Mouse (Mus musculus) layer of hippocampus, adult 11-12 months (tissue): Measurements from ENCODE around the gene Arr3.

ENCODE experiments used
- DNase-seq: peaks from one replicate; pipeline ENCODE4 v3.0.0; 2022; ENCODE audit warnings: low spot score

Arr3 gene

DNA sequence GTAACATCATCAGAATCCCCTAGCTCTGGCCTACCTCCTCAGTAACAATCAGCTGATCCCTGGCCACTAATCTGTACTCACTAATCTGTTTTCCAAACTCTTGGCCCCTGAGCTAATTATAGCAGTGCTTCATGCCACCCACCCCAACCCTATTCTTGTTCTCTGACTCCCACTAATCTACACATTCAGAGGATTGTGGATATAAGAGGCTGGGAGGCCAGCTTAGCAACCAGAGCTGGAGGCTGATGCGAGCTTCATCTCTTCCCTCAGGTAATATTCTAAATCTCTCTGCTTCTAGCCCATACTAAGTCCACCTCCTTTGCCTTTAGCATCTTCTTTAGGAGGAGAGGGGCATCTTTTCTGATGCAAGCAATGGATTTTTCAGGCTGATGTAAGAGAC is at the start of gene Arr3:
TSS of gene Arr3 (plus strand) at position 184 of the 400 bp plus-strand sequence.
- no peak for DNase-seq

GRCm38 (mm10) chrX:100556026-100556425 is 49.3 kb upstream of the Arr3 start:
- DNase-seq, result no peak

DNA sequence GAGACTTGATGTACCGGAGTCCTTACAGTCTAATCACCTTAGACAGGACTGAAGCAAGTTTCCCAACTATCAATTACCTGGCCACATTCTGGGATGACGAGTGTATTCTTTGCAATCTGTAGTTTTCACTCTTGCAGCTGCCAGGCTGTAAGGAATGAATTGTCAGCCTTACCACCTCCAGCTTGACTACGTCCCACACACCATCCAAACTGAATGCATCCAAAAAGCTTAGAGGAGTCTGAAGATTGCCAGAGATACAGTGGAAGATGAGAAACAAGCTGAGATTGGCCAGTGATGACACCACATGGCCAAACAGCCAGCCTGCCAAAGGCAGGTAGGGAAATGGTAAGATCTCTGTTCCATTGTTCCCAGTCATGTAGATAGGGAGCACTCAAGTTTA is 39.6 kb upstream of the Arr3 start:
- DNase-seq, result no peak

- no peak for DNase-seq
Measured at GRCm38 (mm10) chrX:100571951-100572350, 33.3 kb upstream of the Arr3 start, which contains the start of gene Awat1. Gene Awat1 (plus strand): TSS chrX:100572251.

GRCm38 (mm10) chrX:100594791-100595190 is 10.5 kb upstream of the Arr3 start, which contains the start of gene P2ry4:
Gene P2ry4 (minus strand): TSS chrX:100594869.
- DNase-seq, result no peak

- DNase-seq, result peak; percentile 39
Measured at GRCm38 (mm10) chrX:100597439-100597838, 7.9 kb upstream of the Arr3 start.

DNA sequence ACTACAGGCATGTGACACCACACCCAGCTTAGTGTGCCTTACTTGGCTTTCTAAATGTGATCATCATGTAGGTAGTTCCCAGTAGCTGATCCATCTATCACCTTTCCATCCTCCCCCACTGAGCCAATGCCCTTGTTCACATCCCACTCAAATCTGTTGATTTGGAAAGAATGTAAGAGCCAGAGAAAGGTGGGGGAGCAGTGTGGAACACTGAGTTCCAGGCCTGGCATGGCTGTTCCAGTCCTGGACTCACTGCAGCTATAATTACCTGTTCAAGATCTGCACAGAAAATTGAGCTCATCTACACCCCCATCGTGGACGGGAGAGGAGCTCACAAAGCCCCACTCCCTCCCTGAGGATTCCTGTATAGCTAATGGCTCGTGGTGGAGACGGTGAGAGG is 5.5 kb upstream of the Arr3 start:
- DNase-seq, result peak; percentile 5

DNA sequence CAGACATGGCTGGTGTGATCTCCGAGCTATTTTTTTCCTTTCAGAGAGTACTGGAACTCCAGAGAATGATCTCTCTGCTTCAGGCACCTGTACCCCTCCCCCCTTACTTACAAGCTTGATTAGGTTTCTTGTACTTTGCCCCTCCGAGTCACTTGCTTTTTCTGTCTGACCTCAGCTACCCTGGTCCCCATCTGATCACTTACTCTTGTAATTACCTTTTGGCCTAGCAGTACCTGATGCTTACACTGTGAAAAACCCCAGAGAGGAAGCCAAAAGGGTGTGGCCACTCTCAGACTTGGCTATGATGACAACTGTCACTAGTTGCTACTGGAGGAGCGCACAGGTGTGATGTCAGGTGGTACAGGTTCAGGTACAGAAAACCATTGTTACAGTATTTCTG is 13.2 kb downstream of the Arr3 start:
- no peak for DNase-seq

DNA sequence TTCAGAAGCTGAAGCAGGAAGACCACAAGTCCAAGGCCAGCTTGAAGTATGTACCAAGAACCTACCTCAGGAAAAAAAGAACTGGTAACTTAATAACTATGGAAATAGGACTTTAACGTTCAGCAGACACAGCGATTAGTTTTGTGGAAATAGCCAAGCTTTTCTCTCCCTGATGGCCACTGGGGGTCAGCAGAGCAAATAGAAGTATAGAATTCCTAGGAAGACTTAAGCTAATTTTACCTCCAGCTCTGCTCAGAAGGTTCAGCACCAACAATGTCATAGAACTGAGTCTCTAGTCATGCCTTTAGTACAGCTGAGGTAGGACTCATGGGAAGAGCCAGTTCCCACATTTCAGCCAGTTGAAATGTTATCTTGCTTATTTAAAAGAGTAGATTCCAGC is 16.1 kb downstream of the Arr3 start:
- no peak for DNase-seq

GRCm38 (mm10) chrX:100624242-100624641 is 18.9 kb downstream of the Arr3 start:
- DNase-seq, result no peak

DNA sequence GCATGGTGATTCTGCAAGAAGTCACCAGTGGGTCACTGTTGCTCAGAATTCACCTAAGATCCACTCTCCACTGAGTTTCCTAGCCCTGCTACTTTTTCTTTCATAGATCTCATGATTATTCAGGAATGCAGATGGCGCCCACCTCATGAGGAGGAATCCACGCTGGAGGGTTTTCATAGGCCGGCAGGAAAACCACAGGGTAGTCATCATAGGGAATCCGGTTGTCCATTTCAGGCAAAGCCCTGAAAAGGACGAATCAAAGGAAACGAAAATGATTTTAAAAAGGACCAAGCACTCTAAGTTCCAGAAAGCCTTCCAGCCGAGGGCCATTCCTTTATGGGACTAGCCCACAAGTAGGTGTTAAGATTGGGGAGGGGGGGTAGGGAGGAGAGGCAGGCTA is 19.8 kb downstream of the Arr3 start:
- no peak for DNase-seq

DNA sequence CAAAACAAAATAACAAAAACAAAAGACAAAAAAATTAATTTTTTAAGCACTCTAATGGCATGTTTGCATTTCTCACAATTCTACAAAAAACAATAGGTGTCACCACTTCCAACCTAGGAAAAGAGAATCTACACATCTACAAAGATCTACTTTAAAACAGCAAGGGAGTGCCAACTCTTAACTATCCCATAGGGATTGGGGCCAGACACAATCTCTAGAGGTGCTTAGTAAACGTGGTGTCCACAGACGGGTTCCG is 20.2 kb downstream of the Arr3 start, which contains the start of gene Kif4:
TSS of gene Kif4 (plus strand) at position 192 of the 256 bp plus-strand sequence.
- no peak for DNase-seq

DNA sequence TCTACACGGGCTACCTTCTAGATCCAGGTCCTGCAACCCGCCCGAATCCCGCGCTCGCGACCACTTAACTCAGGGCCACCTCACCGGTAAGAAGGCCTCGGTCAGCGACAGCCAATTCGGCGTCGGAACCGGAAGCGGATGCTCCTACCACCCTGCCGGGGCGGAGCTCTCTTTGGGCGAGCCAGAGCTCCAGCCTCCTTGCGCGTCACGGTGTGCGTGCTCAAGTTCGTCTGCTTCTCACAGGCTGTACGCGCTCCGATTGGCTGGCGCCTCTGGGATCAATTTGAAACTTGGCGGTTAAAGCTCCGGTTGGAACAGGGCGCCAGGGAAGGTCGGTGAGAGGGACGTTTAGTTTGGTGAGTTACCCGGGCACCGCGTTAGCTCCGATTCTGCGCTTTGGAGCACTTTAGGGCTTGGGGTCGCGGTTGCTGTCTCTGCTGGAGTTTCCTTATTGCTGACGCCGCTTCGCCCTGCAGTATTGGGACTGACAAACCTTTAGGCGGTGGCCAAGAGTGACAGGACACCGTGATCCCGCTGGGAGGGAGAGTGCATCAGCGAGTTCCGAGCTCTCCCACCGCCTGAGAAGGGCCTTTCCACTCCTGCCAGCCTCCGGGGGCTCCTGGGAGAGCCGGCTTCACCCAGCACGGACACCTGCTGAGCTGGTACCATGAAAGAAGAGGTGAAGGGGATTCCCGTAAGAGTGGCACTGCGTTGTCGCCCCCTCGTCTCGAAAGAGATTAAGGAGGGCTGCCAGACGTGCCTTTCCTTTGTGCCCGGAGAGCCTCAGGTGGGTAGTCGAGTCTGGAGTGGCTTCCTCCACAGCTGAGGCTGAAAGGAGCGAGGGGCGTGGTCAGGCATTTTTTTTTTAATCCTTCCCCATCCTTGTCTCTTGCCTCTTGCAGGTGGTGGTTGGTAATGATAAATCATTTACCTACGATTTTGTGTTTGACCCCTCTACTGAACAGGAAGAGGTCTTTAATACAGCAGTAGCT is 20.8 kb downstream of the Arr3 start, which contains the start of gene Pdzd11:
TSS of gene Pdzd11 (minus strand) at position 767 of the 992 bp plus-strand sequence.
- peak; percentile 87 for DNase-seq

DNA sequence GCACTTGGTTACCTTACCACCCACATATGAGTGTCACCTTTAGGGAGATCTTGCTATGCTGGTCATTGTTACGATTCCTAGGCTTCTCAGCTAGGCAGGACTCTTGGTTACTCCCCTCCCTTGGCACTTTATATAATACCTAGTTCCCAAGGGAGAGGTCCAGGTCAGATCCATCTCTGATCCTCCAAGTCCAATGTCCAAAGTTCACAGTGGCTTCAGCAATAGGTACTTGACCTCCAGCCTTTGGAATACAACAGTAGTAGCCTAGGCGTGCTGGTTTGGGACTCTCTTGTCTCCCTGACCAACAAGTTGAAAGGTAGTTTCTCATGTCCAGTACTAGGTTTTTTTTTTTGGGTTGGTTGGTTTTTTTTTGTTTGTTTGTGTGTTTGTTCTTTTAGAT is 23.8 kb downstream of the Arr3 start:
- DNase-seq, result no peak

DNA sequence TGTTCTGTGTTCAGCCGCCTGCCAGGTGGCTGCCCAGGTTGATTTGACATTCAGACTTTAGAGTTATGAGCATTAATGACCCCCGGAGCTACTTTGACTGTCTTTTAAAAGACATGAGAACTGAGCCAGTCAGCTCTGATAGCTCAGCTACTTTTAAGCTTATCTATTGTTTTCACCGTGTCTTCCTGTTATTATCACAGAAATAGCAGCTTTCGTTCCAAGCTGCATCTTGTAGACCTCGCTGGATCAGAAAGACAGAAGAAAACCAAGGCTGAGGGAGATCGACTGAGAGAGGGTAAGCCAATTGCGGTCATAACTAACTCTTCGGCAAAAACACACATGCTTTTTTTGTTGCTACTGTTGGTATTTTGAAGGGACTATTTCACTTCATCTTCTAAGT is 33.2 kb downstream of the Arr3 start:
- no peak for DNase-seq

DNA sequence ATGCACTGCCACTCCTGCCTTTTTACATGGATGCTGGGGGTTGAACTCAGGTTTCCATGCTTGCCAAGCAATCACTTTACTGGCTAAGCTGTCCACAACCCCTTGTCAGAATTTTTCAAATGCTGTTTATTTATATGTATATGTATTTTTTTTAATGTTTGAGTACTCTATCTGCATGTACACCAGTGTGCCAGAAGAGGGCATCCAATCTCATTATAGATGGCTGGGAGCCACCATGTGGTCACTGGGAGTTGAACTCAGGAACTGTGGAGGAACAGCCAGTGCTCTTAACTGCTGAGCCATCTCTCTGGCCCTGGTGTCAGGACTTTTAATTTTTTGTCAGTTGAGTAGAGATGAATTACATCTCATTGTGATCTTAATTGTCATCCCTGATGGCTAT is 47.6 kb downstream of the Arr3 start:
- DNase-seq, result no peak

DNA sequence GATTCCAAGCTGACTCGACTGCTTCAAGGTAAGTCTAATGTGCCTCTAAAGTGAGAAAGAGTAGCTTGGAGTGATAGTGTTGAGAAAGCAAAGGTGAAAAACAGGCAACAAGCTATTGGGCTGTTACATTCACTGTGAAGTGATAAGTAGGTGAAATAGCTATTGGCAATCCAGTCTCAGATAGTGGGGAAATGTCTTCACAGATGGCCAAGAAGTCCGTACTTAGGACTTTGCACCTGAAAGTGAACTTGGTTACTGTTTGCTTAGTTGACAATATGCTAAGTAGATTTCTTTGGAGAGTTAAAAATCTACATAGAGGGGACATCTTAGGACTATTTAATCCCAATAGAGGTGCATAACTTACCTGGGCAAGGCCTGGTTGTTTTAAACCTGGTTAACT is 59.5 kb downstream of the Arr3 start:
- no peak for DNase-seq
